Mouse (Mus musculus) kidney, adult 2 months (tissue): Measurements from ENCODE around the gene Eya2. TPM values are rescaled to one million over a fixed set of nuclear protein-coding genes. Genes with fewer than 3 reads are reported as not detected.

Source experiments
- DNase-seq: peaks from one replicate; pipeline ENCODE4 v3.0.0; 2021
- H3K27ac ChIP-seq: fragments of 200-500 bp; 2 replicates; pipeline ENCODE4 v1.5.1; 2012; ENCODE audit warnings: low read depth, low read length, control low read depth, inconsistent platforms; ENCODE audit not compliant: insufficient read depth
- H3K27me3 ChIP-seq: fragments of 200-500 bp; replicated peaks from 2 replicates; pipeline ENCODE4 v1.6.1; 2012; ENCODE audit warnings: mild to moderate bottlenecking, moderate library complexity, low read length, inconsistent platforms; ENCODE audit not compliant: control insufficient read depth, insufficient read depth
- H3K36me3 ChIP-seq: fragments of 200-500 bp; 2 replicates; pipeline ENCODE4 v1.6.1; 2012; ENCODE audit warnings: mild to moderate bottlenecking, moderate library complexity, low read length, inconsistent platforms; ENCODE audit not compliant: control insufficient read depth, insufficient read depth
- H3K4me1 ChIP-seq: fragments of 200-500 bp; 2 replicates; pipeline ENCODE4 v1.6.1; 2011; ENCODE audit warnings: low read length; ENCODE audit not compliant: control insufficient read depth, insufficient read depth
- H3K4me3 ChIP-seq: fragments of 200-500 bp; 2 replicates; pipeline ENCODE4 v1.5.1; 2011; ENCODE audit warnings: mild to moderate bottlenecking, low read depth, low read length, control low read depth; ENCODE audit not compliant: insufficient read depth
- CTCF ChIP-seq: fragments of 200-500 bp; conservative IDR thresholded peaks from 2 replicates; pipeline ENCODE4 v1.5.1; 2011; ENCODE audit warnings: low read depth, mild to moderate bottlenecking, control low read depth, low read length, moderate library complexity, mixed read lengths; ENCODE audit not compliant: insufficient read depth, insufficient read length
- POLR2A ChIP-seq: fragments of 200-500 bp; IDR thresholded peaks from one replicate; pipeline ENCODE4 v1.6.1; 2011; ENCODE audit warnings: low read depth, low read length, control low read depth
- WGBS: fragments of 180-500 bp; shearing (Covaris S2); methylation state at CpG from one replicate; pipeline ENCODE4 v1.1.7; 2018; 5-methylcytosine and 5-hydroxymethylcytosine counted together
- polyA plus RNA-seq: library from polyadenylated mRNA; depleted of rRNA; stranded (reverse); fragments of >200 nt; gene quantifications from 2 replicates; pipeline ENCODE4 v1.2.3, GENCODE M21; 2012

The Eya2 gene
- polyA plus RNA-seq, 1 experiment: 7.7 TPM

DNA sequence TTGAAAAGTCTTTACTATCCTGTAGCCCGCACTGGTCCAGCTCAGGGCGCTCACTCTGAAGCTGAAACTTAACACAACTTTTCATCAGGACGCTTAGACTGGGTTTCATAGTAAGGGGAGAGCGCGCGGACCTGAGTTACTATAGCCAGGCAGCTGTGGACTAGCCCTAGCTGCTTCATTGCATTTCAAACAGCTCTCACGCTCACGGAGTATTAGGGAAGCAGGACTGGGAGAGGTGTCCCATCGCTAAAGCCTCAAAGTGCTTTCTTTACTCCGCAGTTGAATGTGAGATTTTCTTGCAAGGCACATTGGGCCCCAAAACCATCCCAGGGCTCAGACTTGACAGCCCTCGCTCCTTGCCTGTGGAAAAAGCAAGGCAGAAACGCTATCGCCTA, 841 bp downstream of the Eya2 start:
- Histone ChIP-seq H3K36me3 (no peaks in the 10 kb centered on the region), H3K4me1 (no peaks in the 10 kb centered on the region), H3K4me3 (peak overlapping the region; percentile 36; the same call in 1 of the 2 replicates), H3K27ac (no peak overlapping the region), H3K27me3 (no peaks in the 10 kb centered on the region)
- no peak for DNase-seq
- 6% methylated on average over 13 of the region's 13 CpGs for WGBS
- TF ChIP-seq CTCF (no peak), POLR2A (no peak)

- Histone ChIP-seq H3K4me1 (no peaks in the 10 kb centered on the region), H3K27ac (no peak overlapping the region), H3K36me3 (no peaks in the 10 kb centered on the region), H3K4me3 (no peak overlapping the region), H3K27me3 (no peaks in the 10 kb centered on the region)
- DNase-seq: no peak
- 13% methylated on average over 11 of the region's 11 CpGs for WGBS
- TF ChIP-seq POLR2A (no peak), CTCF (no peak)
These were observed 1.3 kb downstream of the Eya2 start for GRCm38 (mm10) chr2:165596141-165596540.

- Histone ChIP-seq H3K27ac (no peak overlapping the region), H3K36me3 (no peaks in the 10 kb centered on the region), H3K4me1 (no peaks in the 10 kb centered on the region), H3K27me3 (no peaks in the 10 kb centered on the region), H3K4me3 (no peak overlapping the region)
- TF ChIP-seq CTCF (no peak), POLR2A (no peak)
- WGBS: 67% methylated on average over 6 of the region's 6 CpGs
- DNase-seq: no peak
These were observed 2.7 kb downstream of the Eya2 start for GRCm38 (mm10) chr2:165597536-165597935.

- Histone ChIP-seq H3K27ac (no peak overlapping the region), H3K36me3 (no peaks in the 10 kb centered on the region), H3K4me3 (no peak overlapping the region), H3K27me3 (no peaks in the 10 kb centered on the region), H3K4me1 (no peaks in the 10 kb centered on the region)
- WGBS: 40% methylated on average over 5 of the region's 5 CpGs
- TF ChIP-seq POLR2A: no peak
- TF ChIP-seq CTCF: no peak
- peak; percentile 21 for DNase-seq
These were observed 3.3 kb downstream of the Eya2 start for GRCm38 (mm10) chr2:165598139-165598538.

- DNase-seq: no peak
- TF ChIP-seq POLR2A (no peak), CTCF (no peak)
- no peak overlapping the region for H3K4me3 ChIP-seq
- no peaks in the 10 kb centered on the region for H3K4me1 ChIP-seq
- no peaks in the 10 kb centered on the region for H3K27me3 ChIP-seq
- no peaks in the 10 kb centered on the region for H3K36me3 ChIP-seq
- 60% methylated on average over 13 of the region's 13 CpGs for WGBS
- H3K27ac ChIP-seq: no peak overlapping the region
These were observed 4.7 kb downstream of the Eya2 start for GRCm38 (mm10) chr2:165599566-165599965.

DNA sequence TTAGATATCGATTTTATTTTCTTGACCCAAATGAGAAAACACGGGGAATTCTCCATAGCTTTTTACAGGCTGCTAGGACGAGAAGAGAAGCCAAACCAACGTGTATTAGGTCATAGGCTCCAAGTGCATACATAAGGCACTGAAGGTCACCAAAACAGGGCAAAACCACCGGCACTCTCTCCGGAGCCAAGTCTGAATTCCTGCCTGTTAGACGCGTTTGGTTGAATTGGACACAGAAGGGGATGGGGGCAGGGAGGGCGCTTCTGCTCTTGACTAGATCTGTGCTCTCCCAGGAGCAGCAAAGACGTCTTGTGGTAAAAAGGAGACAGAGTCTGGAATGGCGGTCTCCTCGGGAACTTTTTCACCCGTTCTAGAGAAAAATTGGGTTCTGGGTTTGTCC, 6.1 kb downstream of the Eya2 start:
- no peak overlapping the region for H3K4me3 ChIP-seq
- H3K4me1 ChIP-seq: no peaks in the 10 kb centered on the region
- H3K36me3 ChIP-seq: no peaks in the 10 kb centered on the region
- no peak overlapping the region for H3K27ac ChIP-seq
- 39% methylated on average over 13 of the region's 13 CpGs for WGBS
- TF ChIP-seq CTCF: no peak
- TF ChIP-seq POLR2A: no peak
- H3K27me3 ChIP-seq: no peaks in the 10 kb centered on the region
- no peak for DNase-seq

DNA sequence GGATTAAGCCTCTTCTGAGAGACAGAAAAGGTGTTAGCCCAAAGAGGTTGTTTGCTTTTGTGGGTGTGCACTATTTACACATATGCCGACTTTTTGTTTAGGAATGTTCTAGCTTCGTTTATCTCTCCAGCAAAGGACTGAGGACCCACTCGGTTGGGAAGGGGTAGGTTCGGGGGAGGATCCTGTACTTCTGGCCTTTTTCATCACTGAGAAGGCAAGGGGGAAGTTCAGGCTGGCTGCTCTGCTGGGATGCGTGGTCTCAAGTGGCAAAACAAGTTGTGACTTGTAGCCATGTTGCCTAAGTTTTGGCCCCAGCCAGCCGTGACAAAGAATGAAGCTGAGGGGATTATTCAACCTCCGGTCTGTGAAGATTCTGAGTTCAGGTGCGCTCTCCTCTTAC, 6.8 kb downstream of the Eya2 start:
- H3K27ac ChIP-seq: no peak overlapping the region
- no peaks in the 10 kb centered on the region for H3K36me3 ChIP-seq
- TF ChIP-seq POLR2A (no peak), CTCF (no peak)
- 32% methylated on average over 8 of the region's 8 CpGs for WGBS
- no peaks in the 10 kb centered on the region for H3K27me3 ChIP-seq
- H3K4me3 ChIP-seq: no peak overlapping the region
- no peaks in the 10 kb centered on the region for H3K4me1 ChIP-seq
- DNase-seq: no peak

GRCm38 (mm10) chr2:165603775-165604174, 8.9 kb downstream of the Eya2 start:
- no peaks in the 10 kb centered on the region for H3K27me3 ChIP-seq
- no peak overlapping the region for H3K4me3 ChIP-seq
- H3K36me3 ChIP-seq: no peaks in the 10 kb centered on the region
- WGBS: 66% methylated on average over 8 of the region's 8 CpGs
- H3K27ac ChIP-seq: no peak overlapping the region
- DNase-seq: no peak
- no peak for TF ChIP-seq POLR2A
- no peak for TF ChIP-seq CTCF
- H3K4me1 ChIP-seq: no peaks in the 10 kb centered on the region
